Mouse (Mus musculus) frontal cortex, postnatal 36 days (tissue): Measurements from ENCODE around the gene U2af1l4.
A peak's percentile ranks its signal among the peaks of the same experiment; 100 is the strongest.

ENCODE experiments used
- DNase-seq, 2 experiments: peaks; one replicate each; pipeline ENCODE4 v3.0.0; 2022; ENCODE audit warnings: low spot score in 2 of 2

Gene U2af1l4

DNA sequence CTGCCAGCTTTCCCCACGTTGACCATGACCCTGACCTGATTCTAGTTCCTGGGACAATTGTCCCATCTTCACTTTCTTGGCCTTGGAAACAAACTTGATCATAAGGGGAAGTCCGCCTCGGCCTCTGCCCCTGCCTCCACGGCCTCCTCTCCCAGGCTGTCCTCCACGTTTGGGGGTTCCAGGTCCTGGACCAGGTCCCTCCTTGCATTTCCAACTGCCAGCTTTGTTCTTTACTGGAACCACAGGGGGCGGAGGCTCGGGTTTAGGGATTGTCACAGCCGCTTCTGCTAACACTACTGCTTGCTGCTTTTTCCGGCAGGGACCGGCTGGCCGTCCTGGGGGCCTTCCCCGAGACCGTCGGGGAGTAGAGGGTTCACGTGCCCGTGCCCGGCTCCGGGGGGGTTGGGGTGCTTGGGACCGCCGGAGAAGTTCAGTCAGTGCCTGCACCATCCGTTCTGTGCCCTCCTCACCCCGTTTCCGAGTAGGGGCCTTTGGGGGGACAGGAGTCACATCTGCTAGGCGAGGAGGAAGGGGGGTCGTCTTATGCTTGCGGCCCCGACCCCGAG, 23.4 kb downstream of the U2af1l4 start:
- no peak for DNase-seq

- DNase-seq = peak; percentile 49 to 58
Observed at GRCm38 (mm10) chr7:30587842-30588667, 25.0 kb downstream of the U2af1l4 start.

- peak; percentile 96 to 97 for DNase-seq
Observed at GRCm38 (mm10) chr7:30588676-30589434, 25.8 kb downstream of the U2af1l4 start, which contains the start of gene Kmt2b. Gene Kmt2b, minus strand, starts transcription at chr7:30588726.

DNA sequence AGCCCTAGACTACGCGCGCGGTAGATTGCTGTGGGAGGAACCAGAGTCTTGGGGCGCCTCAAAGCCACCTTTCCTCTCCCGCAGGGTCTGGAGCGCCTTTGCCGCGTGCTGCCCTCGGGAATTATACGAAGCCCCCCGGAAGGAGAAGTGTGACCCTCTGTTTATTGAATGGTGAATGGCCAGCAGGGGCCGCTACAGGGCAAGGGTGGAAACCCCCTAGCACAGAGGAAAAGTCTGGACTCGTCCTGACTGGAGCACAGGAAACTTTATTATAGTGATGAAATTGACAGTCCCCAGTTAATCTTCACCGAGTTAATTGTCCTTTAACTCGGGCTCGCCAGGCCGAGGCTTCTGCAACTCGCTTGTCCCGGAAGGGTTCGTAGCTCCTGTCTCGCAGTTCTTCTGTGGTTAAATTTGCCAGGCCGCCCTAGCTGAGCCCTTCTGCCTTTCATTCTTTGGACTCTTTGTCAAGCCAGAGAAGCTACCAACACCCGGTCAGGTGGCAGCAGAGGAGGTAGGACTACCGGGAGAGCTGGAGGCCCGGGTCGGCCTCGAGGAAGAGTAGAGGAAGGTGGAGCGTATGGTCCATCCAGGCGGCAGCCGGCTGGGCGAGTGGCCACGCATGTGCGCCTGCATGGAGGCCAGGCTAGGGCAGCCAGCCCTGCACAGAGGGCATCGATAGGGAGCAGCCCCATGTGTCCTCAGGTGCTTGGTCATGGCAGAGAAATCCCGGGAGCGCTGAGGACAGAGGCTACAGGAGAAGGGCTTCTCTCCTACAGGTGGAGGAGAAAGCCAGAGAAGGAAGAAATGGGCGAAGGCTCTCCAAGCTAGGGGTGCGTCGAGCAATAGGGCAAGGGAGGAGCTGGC, 26.6 kb downstream of the U2af1l4 start:
- DNase-seq = peak; percentile 76

DNA sequence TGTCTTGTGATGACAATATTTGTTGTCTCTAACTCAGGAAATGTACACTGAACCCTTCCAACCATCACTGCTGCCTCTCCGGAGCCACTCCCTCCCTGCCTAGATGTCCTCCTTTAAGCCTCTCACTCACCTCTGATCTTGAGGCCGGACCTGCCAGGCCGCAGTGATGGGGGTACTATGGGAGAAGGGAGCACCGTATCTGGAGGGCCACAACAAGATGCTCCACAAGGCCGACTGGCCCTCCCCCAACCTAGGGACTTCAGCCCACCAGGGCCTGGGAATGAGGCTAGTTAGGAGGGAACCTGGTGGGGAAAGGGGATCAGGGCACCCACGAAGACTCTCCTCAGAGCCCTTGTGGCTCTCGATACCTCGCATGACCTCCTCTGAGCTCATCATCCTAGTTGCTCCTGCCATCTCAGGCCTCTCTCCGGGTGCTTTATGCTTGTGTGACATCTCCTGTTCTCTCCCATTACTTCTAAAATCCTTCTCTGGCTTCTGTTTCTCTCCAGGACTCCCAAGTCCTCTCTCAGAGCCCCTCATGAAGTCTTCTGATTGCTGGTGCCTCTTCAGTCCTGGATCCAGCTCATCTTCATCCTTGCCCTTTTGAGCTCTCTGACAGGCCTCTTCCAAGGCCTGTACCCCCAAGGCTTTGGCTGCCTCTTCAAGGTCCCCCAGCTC, 28.0 kb downstream of the U2af1l4 start:
- DNase-seq = no peak

GRCm38 (mm10) chr7:30591605-30591951, 28.5 kb downstream of the U2af1l4 start:
- DNase-seq = no peak

DNA sequence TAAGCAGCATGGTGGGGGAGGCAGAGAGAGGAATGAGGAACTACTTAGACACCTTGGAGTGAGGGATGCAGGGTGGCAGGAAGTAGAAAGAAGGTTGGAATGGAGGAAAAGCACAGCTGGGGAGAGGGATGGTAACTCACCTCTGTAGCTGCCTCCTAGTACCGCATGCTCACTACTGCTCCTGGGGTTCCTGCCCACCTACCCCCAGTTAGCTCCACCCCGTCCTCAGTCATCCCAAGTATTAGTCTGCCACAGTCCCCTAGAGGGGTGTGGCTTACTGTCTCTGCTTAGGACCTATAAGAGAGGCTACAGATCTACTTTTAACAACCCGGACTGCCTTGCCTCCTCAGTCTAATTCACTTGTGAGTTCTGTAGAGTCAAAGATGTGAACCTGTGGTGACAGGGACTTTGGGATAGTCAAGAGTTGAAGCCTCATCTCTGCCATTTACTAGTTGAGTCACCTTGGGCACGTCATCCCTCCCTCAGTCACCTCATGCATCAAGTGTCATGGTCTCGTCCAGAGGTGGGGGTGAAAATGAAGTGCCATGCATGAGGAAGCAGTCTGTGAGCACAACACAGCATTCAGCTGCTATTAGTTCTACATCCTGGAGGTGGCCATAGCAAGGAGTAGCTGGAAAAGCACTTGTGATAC, 29.8 kb downstream of the U2af1l4 start:
- no peak for DNase-seq

DNA sequence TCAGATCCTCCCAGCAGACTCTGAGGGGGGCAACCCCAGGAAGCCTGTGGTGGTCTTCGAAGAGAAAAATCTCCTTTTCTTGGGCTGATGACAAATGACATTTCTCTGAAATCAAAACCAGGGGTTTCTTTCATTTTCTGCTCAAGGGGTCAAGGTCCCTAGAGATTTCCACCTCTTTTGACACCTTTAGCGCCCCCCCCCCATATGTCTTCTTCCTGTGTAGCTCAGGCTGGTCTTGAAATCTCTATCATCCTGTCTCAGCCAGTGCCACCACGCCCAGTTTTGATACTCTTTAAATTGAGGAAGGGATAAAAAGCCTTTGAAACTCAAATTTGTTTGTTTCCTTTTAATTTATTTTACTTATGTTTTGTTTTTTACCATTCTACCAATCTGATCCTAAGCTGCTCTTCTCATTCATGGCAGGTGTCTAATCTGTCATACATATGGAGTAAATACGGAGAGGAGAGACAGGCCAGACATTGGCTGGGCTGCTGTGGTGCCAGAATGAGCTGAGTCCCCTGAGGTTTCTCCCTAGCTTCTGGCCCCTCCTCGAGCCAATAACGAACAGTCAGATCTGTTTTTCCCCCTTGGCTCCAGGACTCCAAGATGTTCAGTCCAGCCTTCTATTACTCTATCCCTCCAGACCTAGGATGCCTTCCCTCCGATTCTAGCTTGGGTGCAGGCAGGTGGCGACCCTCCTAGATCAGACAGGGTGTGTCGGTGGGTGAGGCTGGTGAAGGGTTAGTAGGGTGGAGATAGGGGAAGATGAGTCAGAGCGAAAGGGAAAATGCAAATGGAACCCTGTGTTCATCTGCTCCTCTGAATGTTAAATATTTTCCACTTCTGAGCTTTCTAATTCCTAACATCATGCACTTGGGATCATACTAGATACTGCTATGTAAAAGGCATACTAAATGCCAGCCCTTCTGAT, 30.7 kb downstream of the U2af1l4 start:
- no peak for DNase-seq

DNA sequence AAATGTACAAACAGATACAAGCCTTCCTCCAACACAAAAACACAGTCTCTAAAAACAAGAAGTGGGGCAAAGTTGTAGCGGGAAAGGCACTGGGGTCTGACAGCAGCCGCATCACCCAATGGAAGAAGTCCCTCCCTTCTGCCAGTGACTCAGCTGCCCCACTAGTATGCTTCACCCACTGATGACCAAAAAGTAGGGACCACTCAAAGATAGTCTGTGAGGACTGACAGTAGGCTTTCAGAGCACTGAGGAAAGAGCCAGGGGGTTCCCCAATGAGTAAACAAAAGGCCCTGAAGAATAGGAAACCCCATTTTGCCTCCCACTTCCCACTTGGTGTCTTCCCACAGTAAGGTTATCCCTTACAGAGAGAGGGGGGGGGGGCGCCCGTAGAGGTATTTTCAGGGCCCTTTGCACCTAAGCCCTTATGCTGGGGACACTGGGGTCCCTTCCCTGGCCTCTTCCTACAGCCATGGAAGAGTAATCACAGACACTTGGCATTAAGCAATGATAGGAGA, 31.5 kb downstream of the U2af1l4 start:
- no peak for DNase-seq

DNA sequence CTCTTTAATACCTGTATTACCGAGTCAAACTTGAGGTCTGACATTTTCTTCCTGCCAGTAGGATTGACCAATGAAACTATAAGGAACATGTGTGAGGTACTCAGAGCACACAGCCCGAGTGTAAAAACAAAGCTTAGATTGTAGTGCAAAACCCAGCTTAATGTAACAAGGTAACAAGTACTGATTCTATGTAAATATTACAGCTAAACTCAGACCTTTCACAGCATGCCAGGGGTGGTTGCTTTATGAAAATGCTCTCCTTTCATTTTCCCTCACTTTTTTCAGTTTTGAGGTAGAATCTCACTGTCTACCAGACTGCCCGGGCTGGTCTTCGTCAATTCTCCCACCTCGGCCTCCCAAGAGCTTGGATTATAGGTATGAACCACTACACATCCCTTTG, 33.0 kb downstream of the U2af1l4 start:
- DNase-seq = no peak

GRCm38 (mm10) chr7:30596811-30597210, 33.7 kb downstream of the U2af1l4 start:
- no peak for DNase-seq

DNA sequence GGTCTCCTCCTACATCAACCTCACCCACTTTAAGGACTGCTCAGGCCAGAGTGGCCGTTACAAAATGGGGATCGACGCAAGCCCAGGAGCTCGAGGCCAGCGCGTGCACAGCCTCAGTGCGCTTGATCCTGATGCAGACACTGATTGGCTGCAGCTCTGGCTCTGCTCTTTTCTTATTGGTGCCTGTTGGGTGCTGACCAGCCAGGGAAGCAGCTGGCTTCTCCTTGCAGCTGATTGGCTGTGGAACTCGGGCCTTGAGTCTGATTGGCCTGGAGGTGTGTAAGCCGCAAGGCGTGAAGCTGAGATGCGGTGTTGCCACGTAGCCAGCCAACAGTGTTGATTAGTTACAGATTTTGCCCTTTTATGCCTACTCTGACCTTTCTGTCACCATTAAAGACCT, 35.7 kb downstream of the U2af1l4 start, which contains the start of gene Zbtb32:
Gene Zbtb32 (minus strand): TSS at position 124 of the 400 bp plus-strand sequence.
- DNase-seq = no peak

DNA sequence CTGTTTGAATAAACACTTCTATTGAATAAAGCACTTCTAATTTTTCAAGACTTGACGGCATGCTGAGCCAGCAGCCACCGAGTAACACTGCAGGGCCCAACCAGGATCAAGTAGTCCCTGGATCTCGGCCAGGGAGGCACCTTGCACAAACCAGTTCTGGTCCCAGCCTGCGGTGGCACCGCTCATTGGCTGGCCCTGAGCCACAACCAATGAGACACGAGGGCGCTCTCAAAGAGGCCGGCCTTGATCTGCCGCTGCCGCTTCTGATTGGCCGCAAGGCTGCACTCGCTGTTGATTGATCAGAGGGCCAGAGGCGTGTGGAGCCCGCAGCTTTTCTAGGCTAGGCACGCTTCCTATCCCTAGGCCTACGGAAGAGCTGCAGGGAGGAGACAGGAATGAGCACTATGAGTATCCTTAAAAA, 36.8 kb downstream of the U2af1l4 start:
- DNase-seq = peak; percentile 90 to 94

DNA sequence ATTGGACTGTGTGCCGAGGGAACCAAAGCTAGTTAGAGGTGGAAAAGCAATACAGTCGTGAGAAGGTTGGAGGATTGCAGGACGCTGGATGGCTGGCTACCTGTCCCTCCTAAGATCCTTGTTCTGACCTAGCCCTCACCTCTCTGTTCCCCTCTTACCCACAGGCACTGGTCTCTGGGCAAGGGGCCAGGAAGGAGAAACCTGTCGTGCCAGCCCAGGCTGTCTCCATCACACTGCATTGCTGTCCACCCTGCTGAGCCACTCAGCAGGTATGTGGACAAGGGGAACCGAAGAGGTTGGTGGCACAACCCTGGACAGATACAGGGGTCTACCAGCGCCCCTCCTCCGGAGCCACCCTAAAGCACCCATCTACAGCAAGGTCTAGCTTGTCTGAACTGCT, 37.5 kb downstream of the U2af1l4 start:
- DNase-seq = no peak

DNA sequence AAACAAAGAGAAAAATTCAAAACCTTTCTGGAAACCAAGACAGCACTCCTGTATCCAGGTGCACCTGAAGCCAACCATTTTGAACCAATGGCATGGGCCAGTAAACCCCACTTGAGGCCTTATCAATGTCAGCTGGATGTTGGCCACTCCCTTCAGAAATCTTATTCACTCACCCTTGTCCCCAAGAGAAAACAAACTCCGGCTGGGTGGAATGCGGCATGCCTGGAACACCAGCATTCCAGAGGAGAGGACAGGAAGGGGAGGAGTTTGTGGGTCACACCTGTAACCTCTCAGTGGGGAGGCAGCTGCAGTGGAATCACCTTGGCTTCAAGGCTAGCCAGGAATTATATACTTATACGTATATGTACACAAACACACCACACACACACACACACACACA, 39.5 kb downstream of the U2af1l4 start:
- no peak for DNase-seq

DNA sequence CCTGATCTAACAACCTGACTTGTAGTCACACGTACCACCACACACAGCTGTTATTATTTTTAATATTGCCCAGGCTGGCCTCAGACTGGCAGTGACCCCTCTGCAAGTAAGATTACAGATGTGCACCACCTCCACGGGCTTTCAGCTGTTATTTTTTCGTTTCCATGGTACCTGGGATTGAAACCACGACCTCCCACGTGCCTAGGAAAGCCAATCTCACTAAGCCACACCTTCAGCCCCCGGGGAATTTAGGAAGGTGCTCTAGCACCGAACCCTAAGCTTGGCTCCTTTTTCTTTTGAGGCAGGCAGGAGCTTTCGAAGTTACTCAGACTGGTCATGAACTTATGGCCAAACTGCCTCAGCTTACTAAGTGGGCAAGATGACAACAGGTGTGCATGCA, 41.3 kb downstream of the U2af1l4 start:
- no peak for DNase-seq

GRCm38 (mm10) chr7:30604944-30605343, 41.8 kb downstream of the U2af1l4 start:
- no peak for DNase-seq

DNA sequence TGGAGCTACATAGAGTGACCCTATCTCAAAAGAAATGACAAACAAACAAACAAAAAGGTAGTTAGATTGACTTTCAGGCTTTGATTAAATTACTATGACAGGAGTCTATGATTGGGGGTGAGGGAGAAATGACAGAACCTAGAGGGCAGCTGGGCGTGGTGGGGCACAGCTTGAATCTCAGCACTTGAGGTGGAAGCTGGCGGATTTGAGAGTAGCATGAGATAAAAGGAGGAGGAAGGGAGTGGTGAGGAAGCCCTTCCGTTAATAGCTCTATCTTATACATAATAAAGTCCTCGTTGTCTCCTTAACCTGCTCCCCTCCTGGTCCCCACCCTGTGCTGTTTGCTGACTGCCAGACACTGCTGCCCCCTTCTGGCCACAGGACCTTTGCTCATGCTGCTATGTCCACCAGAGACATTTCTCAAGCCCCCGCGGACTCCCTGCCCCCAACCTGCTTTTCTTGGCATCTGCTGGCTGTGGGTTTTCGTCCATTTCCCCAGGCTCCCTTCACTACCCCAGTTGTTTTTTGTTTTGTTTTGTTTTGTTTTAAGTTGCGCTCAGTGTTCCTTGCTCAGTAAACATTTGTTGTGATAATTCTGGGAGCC, 44.7 kb downstream of the U2af1l4 start:
- DNase-seq = no peak

- DNase-seq = no peak
Observed at GRCm38 (mm10) chr7:30608476-30608875, 45.4 kb downstream of the U2af1l4 start.
